Mouse (Mus musculus) E14TG2a.4 (cell line): ENCODE measurements around the gene Fam71e2.

ENCODE experiments used
- CTCF ChIP-seq: conservative IDR thresholded peaks from 2 replicates; pipeline ENCODE4 v1.5.1; 2014; ENCODE audit warnings: low read length
- NANOG ChIP-seq: IDR thresholded peaks from 2 replicates; pipeline ENCODE4 v1.6.1; 2014; ENCODE audit warnings: borderline replicate concordance, low read length, mixed read lengths
- POU5F1 ChIP-seq: IDR thresholded peaks from 2 replicates; pipeline ENCODE4 v1.6.1; 2014; ENCODE audit warnings: low read length, borderline replicate concordance

- TF ChIP-seq CTCF (no peak), POU5F1 (no peak), NANOG (no peak)
Observed at GRCm38 (mm10) chr7:4747156-4747899, 23.8 kb downstream of the Fam71e2 start.
